Mouse (Mus musculus): ENCODE data around the gene Gm20479.
A peak's percentile ranks its signal among the peaks of the same experiment; 100 is the strongest.

- no peak for TF ChIP-seq MAFK (IDR thresholded peaks at IDR 0.05; ENCODE audit: borderline replicate concordance, low read depth, low read length)
- no peak for TF ChIP-seq GATA1 (IDR thresholded peaks at IDR 0.05; ENCODE audit: low read depth, low read length)
- TF ChIP-seq ZMIZ1 (IDR thresholded peaks at IDR 0.05; ENCODE audit: low read depth, low read length) = no peak
- TF ChIP-seq CTCF (IDR thresholded peaks at IDR 0.05 in 2 of 3, conservative IDR thresholded peaks at IDR 0.05 in 1 of 3; ENCODE audit: control insufficient read depth in 1 of 3, insufficient read depth in 1 of 3, low read depth in 2 of 3, low read length in 3 of 3, poor library complexity in 1 of 3, severe bottlenecking in 1 of 3) = peak; percentile 41 to 61 (median 55)
- no peak for TF ChIP-seq POLR2A (IDR thresholded peaks at IDR 0.05; ENCODE audit: control insufficient read depth in 1 of 2, insufficient read depth in 1 of 2, low read depth in 1 of 2, low read length in 2 of 2, poor library complexity in 1 of 2)
- TF ChIP-seq USF1 (IDR thresholded peaks at IDR 0.05; ENCODE audit: low read depth, low read length) = no peak
- TF ChIP-seq ZC3H11A (IDR thresholded peaks at IDR 0.05; ENCODE audit: low read depth, low read length) = no peak
- no peak for TF ChIP-seq TAL1 (IDR thresholded peaks at IDR 0.05; ENCODE audit: low read length)
- no peak for TF ChIP-seq MEF2A (IDR thresholded peaks at IDR 0.05; ENCODE audit: extremely low read depth, insufficient replicate concordance, low read depth, low read length, poor library complexity, severe bottlenecking)
- TF ChIP-seq TCF12 (IDR thresholded peaks at IDR 0.05; ENCODE audit: low read depth, low read length) = no peak
- TF ChIP-seq NRF1 (IDR thresholded peaks at IDR 0.05; ENCODE audit: insufficient read depth, low read depth, low read length, poor library complexity, severe bottlenecking) = no peak
- no peak for TF ChIP-seq MXI1 (IDR thresholded peaks at IDR 0.05; ENCODE audit: low read depth, low read length)
- TF ChIP-seq ZKSCAN1 (IDR thresholded peaks at IDR 0.05; ENCODE audit: low read depth, low read length) = no peak
- no peak for TF ChIP-seq ETS1 (IDR thresholded peaks at IDR 0.05; ENCODE audit: low read depth, low read length)
These were observed 14.6 kb downstream of the Gm20479 start for GRCm38 (mm10) chr7:27342595-27342994.

Data from MEL (cell line).